Mouse (Mus musculus): Measurements from ENCODE around the gene 2610507B11Rik. TPM values are rescaled to one million over a fixed set of nuclear protein-coding genes. Genes with fewer than 3 reads are reported as not detected.

Gene 2610507B11Rik
- polyA plus RNA-seq, 1 experiment from 2014 or later, result 79.1 TPM

Other genes starting within 250 kb of the 2610507B11Rik start
- gene Dhrs13, start 229.5 kb upstream of the 2610507B11Rik start, polyA plus RNA-seq (2016; fragmentation: Nextera tagmentation; extraction: Ambion mirVana), result 19.0 and 20.4 TPM in 2 replicates
- 49.5 and 52.0 TPM in 2 replicates for gene Flot2, start 223.8 kb upstream of the 2610507B11Rik start, polyA plus RNA-seq (2016; fragmentation: Nextera tagmentation; extraction: Ambion mirVana)
- 39.2 and 41.0 TPM in 2 replicates for gene Eral1, start 181.4 kb upstream of the 2610507B11Rik start, polyA plus RNA-seq (2016; fragmentation: Nextera tagmentation; extraction: Ambion mirVana)
- 12.7 and 14.5 TPM in 2 replicates for gene Fam222b, start 167.1 kb upstream of the 2610507B11Rik start, polyA plus RNA-seq (2016; fragmentation: Nextera tagmentation; extraction: Ambion mirVana)
- gene Traf4, start 96.2 kb upstream of the 2610507B11Rik start, polyA plus RNA-seq (2016; fragmentation: Nextera tagmentation; extraction: Ambion mirVana), result 115 and 128 TPM in 2 replicates
- 18.3 and 20.4 TPM in 2 replicates for gene Nek8, start 85.1 kb upstream of the 2610507B11Rik start, polyA plus RNA-seq (2016; fragmentation: Nextera tagmentation; extraction: Ambion mirVana)
- gene Tlcd1, start 85.0 kb upstream of the 2610507B11Rik start, polyA plus RNA-seq (2016; fragmentation: Nextera tagmentation; extraction: Ambion mirVana), result 11.6 and 11.9 TPM in 2 replicates
- 1,381 and 1,432 TPM in 2 replicates for gene Rpl23a, start 78.2 kb upstream of the 2610507B11Rik start, polyA plus RNA-seq (2016; fragmentation: Nextera tagmentation; extraction: Ambion mirVana)
- 149 and 157 TPM in 2 replicates for gene Rab34, start 73.3 kb upstream of the 2610507B11Rik start, polyA plus RNA-seq (2016; fragmentation: Nextera tagmentation; extraction: Ambion mirVana)
- gene Proca1, start 68.4 kb upstream of the 2610507B11Rik start, polyA plus RNA-seq (2016; fragmentation: Nextera tagmentation; extraction: Ambion mirVana), result 1.9 and 2.7 TPM in 2 replicates
- 49.5 and 54.8 TPM in 2 replicates for gene Sdf2, start 16.0 kb upstream of the 2610507B11Rik start, polyA plus RNA-seq (2016; fragmentation: Nextera tagmentation; extraction: Ambion mirVana)
- gene Supt6, start 15.8 kb upstream of the 2610507B11Rik start, polyA plus RNA-seq (2016; fragmentation: Nextera tagmentation; extraction: Ambion mirVana), result 36.8 and 42.2 TPM in 2 replicates
- gene BC030499, start 29.1 kb downstream of the 2610507B11Rik start, polyA plus RNA-seq (2016; fragmentation: Nextera tagmentation; extraction: Ambion mirVana), result 0.26 and 0.28 TPM in 2 replicates
- gene Spag5, start 39.8 kb downstream of the 2610507B11Rik start, polyA plus RNA-seq (2016; fragmentation: Nextera tagmentation; extraction: Ambion mirVana), result 55.3 and 63.6 TPM in 2 replicates
- gene Aldoc, start 61.2 kb downstream of the 2610507B11Rik start, polyA plus RNA-seq (2016; fragmentation: Nextera tagmentation; extraction: Ambion mirVana), result 4.0 and 5.0 TPM in 2 replicates
- gene Pigs, start 66.7 kb downstream of the 2610507B11Rik start, polyA plus RNA-seq (2016; fragmentation: Nextera tagmentation; extraction: Ambion mirVana), result 68.8 and 72.5 TPM in 2 replicates
- 94.8 and 96.3 TPM in 2 replicates for gene Unc119, start 81.7 kb downstream of the 2610507B11Rik start, polyA plus RNA-seq (2016; fragmentation: Nextera tagmentation; extraction: Ambion mirVana)
- gene Foxn1, start 124.8 kb downstream of the 2610507B11Rik start, polyA plus RNA-seq (2016; fragmentation: Nextera tagmentation; extraction: Ambion mirVana), result not detected in 2 replicates
- not detected in 2 replicates for gene Slc13a2, start 160.5 kb downstream of the 2610507B11Rik start, polyA plus RNA-seq (2016; fragmentation: Nextera tagmentation; extraction: Ambion mirVana)
- gene Slc46a1, start 203.9 kb downstream of the 2610507B11Rik start, polyA plus RNA-seq (2016; fragmentation: Nextera tagmentation; extraction: Ambion mirVana), result 15.0 and 17.1 TPM in 2 replicates
- gene Sarm1, start 236.0 kb downstream of the 2610507B11Rik start, polyA plus RNA-seq (2016; fragmentation: Nextera tagmentation; extraction: Ambion mirVana), result 2.8 TPM in 2 replicates
- 0.26 and 0.28 TPM in 2 replicates for gene Vtn, start 237.3 kb downstream of the 2610507B11Rik start, polyA plus RNA-seq (2016; fragmentation: Nextera tagmentation; extraction: Ambion mirVana)
- not detected in 2 replicates for gene Sebox, start 241.7 kb downstream of the 2610507B11Rik start, polyA plus RNA-seq (2016; fragmentation: Nextera tagmentation; extraction: Ambion mirVana)

All from limb, embryonic 12.5 days (tissue).